9 mouse cellular contexts compared by ENCODE assay signal in genomic region chr8:90793710-90794109, GRCm38 (mm10). TPM values are rescaled to one million over a fixed set of nuclear protein-coding genes. Genes with fewer than 3 reads are reported as not detected.
DNase-seq lines count a peak whose midpoint lies in the region; ATAC-seq and TF ChIP-seq lines count a peak whose summit lies in the region.
"Had no signal": no experiment of that assay in that cellular context is flagged by ENCODE, and none has a peak within 500 bp of the region (broad histone marks: within the 10 kb centered on the region; RNA-seq: fewer than 3 reads in every experiment).

No protein-coding gene starts in this region.

- no peaks in the 10 kb centered on the region for H3K36me3 ChIP-seq in forebrain, embryonic 15.5 days
- no peaks in the 10 kb centered on the region for H3K36me3 ChIP-seq in hindbrain, embryonic 12.5 days
- no peaks in the 10 kb centered on the region for H3K36me3 ChIP-seq in small intestine, adult 2 months (ENCODE audit: control insufficient read depth, insufficient read depth, low read length)
- H3K36me3 ChIP-seq: lung, embryonic 15.5 days had no signal

- no peak overlapping the region for H3K9ac ChIP-seq in forebrain, embryonic 15.5 days (replicated peaks)
- H3K9ac ChIP-seq in hindbrain, embryonic 12.5 days: no peak overlapping the region
- H3K9ac ChIP-seq: lung, embryonic 15.5 days had no signal

- peak; percentile 91 for TF ChIP-seq CTCF in small intestine, adult 2 months (IDR thresholded peaks at IDR 0.05; ENCODE audit: extremely low read depth, insufficient read length, insufficient replicate concordance, low read depth, low read length)

- no peak overlapping the region for H3K27ac ChIP-seq in forebrain, embryonic 15.5 days (replicated peaks)
- no peak overlapping the region for H3K27ac ChIP-seq in hindbrain, embryonic 12.5 days
- H3K27ac ChIP-seq in small intestine, adult 2 months (ENCODE audit: insufficient read depth, low read depth, low read length): no peak overlapping the region
- H3K27ac ChIP-seq: lung, embryonic 15.5 days had no signal

- peak; percentile 26 for DNase-seq in MEL-GATA-1-ER (ENCODE audit: extremely low read depth, low read depth)
- peak; percentile 44 for DNase-seq in c-Kit-positive CD71-positive TER-119-negative erythroid progenitor cells, embryonic 14.5 days (ENCODE audit: low read depth)
- peak; percentile 74 to 76 for DNase-seq in layer of hippocampus, postnatal 36 days
- peak; percentile 84 for DNase-seq in mesoderm, embryonic 11.5 days (ENCODE audit: low read depth, low spot score)

- H3K4me2 ChIP-seq in forebrain, embryonic 15.5 days (replicated peaks): no peak overlapping the region
- H3K4me2 ChIP-seq in hindbrain, embryonic 12.5 days (replicated peaks): no peak overlapping the region
- H3K4me2 ChIP-seq: lung, embryonic 15.5 days had no signal

- 3% methylated on average over 3 of the region's 3 CpGs for WGBS in forebrain, embryonic 15.5 days
- 2% methylated on average over 3 of the region's 3 CpGs for WGBS in hindbrain, embryonic 12.5 days
- 9% methylated on average over 3 of the region's 3 CpGs for WGBS in small intestine, adult 2 months

- H3K4me3 ChIP-seq in forebrain, embryonic 15.5 days: no peak overlapping the region
- H3K4me3 ChIP-seq in hindbrain, embryonic 12.5 days: no peak overlapping the region
- H3K4me3 ChIP-seq in small intestine, adult 2 months (ENCODE audit: low read depth, low read length): no peak overlapping the region
- H3K4me3 ChIP-seq: lung, embryonic 15.5 days had no signal

- peaks cover 11% of the 10 kb centered on the region for H3K4me1 ChIP-seq in forebrain, embryonic 15.5 days
- H3K4me1 ChIP-seq in hindbrain, embryonic 12.5 days: peaks cover 11% of the 10 kb centered on the region
- H3K4me1 ChIP-seq in small intestine, adult 2 months (ENCODE audit: control insufficient read depth, insufficient read depth, insufficient read length, low read length): peaks cover 5% of the 10 kb centered on the region; the same call in 1 of the 2 replicates

- no peaks in the 10 kb centered on the region for H3K27me3 ChIP-seq in forebrain, embryonic 15.5 days
- no peaks in the 10 kb centered on the region for H3K27me3 ChIP-seq in hindbrain, embryonic 12.5 days
- no peaks in the 10 kb centered on the region for H3K27me3 ChIP-seq in small intestine, adult 2 months (ENCODE audit: control insufficient read depth, insufficient read depth, low read length)
- H3K27me3 ChIP-seq: lung, embryonic 15.5 days had no signal

- ATAC-seq in forebrain, embryonic 15.5 days (replicated peaks): peak; percentile 67
- ATAC-seq in hindbrain, embryonic 12.5 days (ENCODE audit: low FRiP score): peak; percentile 46; the same call in 1 of the 2 replicates
- ATAC-seq in erythroblast, adult 5-6 weeks (replicated peaks; ENCODE audit: low FRiP score, poor library complexity, severe bottlenecking): no peak

- no peaks in the 10 kb centered on the region for H3K9me3 ChIP-seq in forebrain, embryonic 15.5 days
- no peaks in the 10 kb centered on the region for H3K9me3 ChIP-seq in hindbrain, embryonic 12.5 days (replicated peaks)
- H3K9me3 ChIP-seq: lung, embryonic 15.5 days had no signal

- no peak for TF ChIP-seq POLR2A in small intestine, adult 2 months (IDR thresholded peaks at IDR 0.05; ENCODE audit: low read depth, low read length)

RNA-seq across cellular contexts. Expression of gene Gm19935, which starts 23.5 kb away (rescaled TPM):
- 0.19 and 1.1 TPM in 2 replicates for polyA plus RNA-seq in forebrain, embryonic 15.5 days (2015; fragmentation: Nextera tagmentation; extraction: Ambion mirVana)
- polyA plus RNA-seq in hindbrain, embryonic 12.5 days (2016; fragmentation: Nextera tagmentation; extraction: Ambion mirVana): 0.96 and 1.5 TPM in 2 replicates
- 1 to 10 TPM; 1.7 to 2.9 TPM for total RNA-seq in layer of hippocampus, postnatal 36 days (2021)
- not detected in 2 replicates for polyA plus RNA-seq in small intestine, adult 2 months (2012; rRNA removed)
- not detected in 2 replicates for total RNA-seq in erythroblast, adult 5-6 weeks (2015; ENCODE audit: low replicate concordance)
- total RNA-seq in erythroblast, adult 5-6 weeks (2017; ENCODE audit: low replicate concordance): not detected in 2 replicates

RNA-seq across cellular contexts. Expression of gene Chd9, which starts 34.4 kb away (rescaled TPM):
- polyA plus RNA-seq in forebrain, embryonic 15.5 days (2015; fragmentation: Nextera tagmentation; extraction: Ambion mirVana): 91.0 and 102 TPM in 2 replicates
- 83.7 and 88.1 TPM in 2 replicates for polyA plus RNA-seq in hindbrain, embryonic 12.5 days (2016; fragmentation: Nextera tagmentation; extraction: Ambion mirVana)
- total RNA-seq in layer of hippocampus, postnatal 36 days (2021): 100 to 1,000 TPM; 238 to 258 TPM
- polyA plus RNA-seq in small intestine, adult 2 months (2012; rRNA removed): 200 and 339 TPM in 2 replicates
- total RNA-seq in erythroblast, adult 5-6 weeks (2015; ENCODE audit: low replicate concordance): 47.5 and 64.2 TPM in 2 replicates
- 49.6 and 56.0 TPM in 2 replicates for total RNA-seq in erythroblast, adult 5-6 weeks (2017; ENCODE audit: low replicate concordance)

Comparison
In these comparisons a context has a peak if more than half of its experiments do, and no peak if none do; other contexts are left out.
1. DNase-seq: peak in every context shown above with its lines; median percentile 84 in mesoderm, embryonic 11.5 days; 75 in layer of hippocampus, postnatal 36 days; 44 in c-Kit-positive CD71-positive TER-119-negative erythroid progenitor cells, embryonic 14.5 days; 26 in MEL-GATA-1-ER.